Mouse (Mus musculus) neural tube, embryonic 12.5 days (tissue): ENCODE measurements at regions not wholly inside any gene's neighbourhood (a gene's known extent, or its start where the extent isn't known, plus 50 kb on each side); places are given as distances from the start of the nearest gene placed in this dataset.

Experiments
- ATAC-seq: fragments of 200-750 bp; cut with Nextera tagmentation; 2 replicates; pipeline ENCODE4 v1.8.0; 2017; ENCODE audit warnings: low read depth, mild to moderate bottlenecking, moderate TSS enrichment, moderate library complexity; ENCODE audit not compliant: low FRiP score
- H3K27ac ChIP-seq: fragments of 300-500 bp; sonication (generic); 2 replicates; pipeline ENCODE4 v1.5.1; 2016
- H3K27me3 ChIP-seq: fragments of 300-500 bp; sonication (generic); replicated peaks from 2 replicates; pipeline ENCODE4 v1.6.1; 2016; ENCODE audit warnings: mild to moderate bottlenecking
- H3K36me3 ChIP-seq: fragments of 300-500 bp; sonication (generic); 2 replicates; pipeline ENCODE4 v1.6.1; 2016; ENCODE audit warnings: mild to moderate bottlenecking
- H3K4me1 ChIP-seq: fragments of 300-500 bp; sonication (generic); 2 replicates; pipeline ENCODE4 v1.6.1; 2016
- H3K4me2 ChIP-seq: fragments of 300-500 bp; sonication (generic); replicated peaks from 2 replicates; pipeline ENCODE4 v1.6.1; 2016; ENCODE audit warnings: mild to moderate bottlenecking
- H3K4me3 ChIP-seq: fragments of 300-500 bp; sonication (generic); 2 replicates; pipeline ENCODE4 v1.5.1; 2016
- H3K9ac ChIP-seq: fragments of 300-500 bp; sonication (generic); 2 replicates; pipeline ENCODE4 v1.6.1; 2016; ENCODE audit warnings: mild to moderate bottlenecking
- H3K9me3 ChIP-seq: fragments of 300-500 bp; sonication (generic); 2 replicates; pipeline ENCODE4 v1.6.1; 2016; ENCODE audit warnings: mild to moderate bottlenecking
- WGBS: fragments of 180-500 bp; shearing (Covaris S2); methylation state at CpG from one replicate; pipeline ENCODE4 v1.1.7; 2016; 5-methylcytosine and 5-hydroxymethylcytosine counted together

DNA sequence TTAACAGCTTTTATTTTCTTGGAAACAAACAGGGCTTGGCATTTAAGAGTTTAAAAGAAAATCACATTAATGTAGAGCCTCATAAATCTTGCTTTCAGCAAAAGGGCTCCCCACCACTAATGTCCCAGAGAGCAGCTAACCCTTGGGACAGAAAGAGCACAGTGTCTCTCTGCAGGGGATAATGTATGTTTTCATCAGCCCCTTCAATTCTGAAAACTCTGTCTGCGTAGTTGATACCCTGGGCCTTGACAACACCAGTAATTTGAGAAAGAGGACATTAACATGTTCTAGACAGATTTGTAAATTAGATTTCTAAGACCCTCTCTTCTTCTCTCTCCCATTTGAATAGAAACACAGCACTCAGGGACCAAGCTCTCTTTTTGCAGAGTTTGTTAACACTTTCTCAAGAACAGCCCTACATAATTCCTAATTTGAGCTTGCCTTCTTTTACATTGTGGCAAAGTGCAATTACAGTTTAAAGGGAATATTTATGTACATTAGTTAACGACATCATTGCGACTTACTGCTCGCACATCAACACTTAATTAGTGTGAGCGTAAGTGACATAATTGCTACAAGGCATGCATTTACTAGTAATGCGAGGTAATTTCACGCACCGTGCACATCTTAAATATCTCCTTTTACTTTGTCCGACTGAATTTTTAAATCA is 444.7 kb downstream of the Psat1 start:
- peak; percentile 78 for ATAC-seq

DNA sequence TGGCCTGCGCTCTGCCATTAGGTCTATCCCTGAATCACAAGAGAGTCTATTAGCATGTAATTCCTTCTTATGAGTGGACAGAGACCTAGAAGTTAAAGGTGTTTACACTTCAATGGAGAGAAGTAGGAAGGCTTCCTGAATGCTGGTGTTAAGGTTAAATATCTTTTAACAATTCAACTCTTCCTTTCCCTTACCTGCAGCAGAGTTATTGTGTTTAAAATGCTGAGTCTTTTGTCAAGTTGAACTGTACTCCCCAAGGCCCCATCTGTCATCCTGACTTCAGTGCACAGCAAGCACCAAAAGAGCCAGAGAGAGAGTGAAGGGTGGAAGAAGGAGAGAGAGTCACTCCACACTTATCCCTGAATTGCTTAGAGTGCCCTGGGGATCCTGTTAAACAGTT is 451.6 kb downstream of the Psat1 start:
- no peak for ATAC-seq

More for the DNA sequence above, 444.7 kb downstream of the Psat1 start:
- no peak overlapping the region for H3K27ac ChIP-seq
- H3K9ac ChIP-seq = no peak overlapping the region
- no peak overlapping the region for H3K4me2 ChIP-seq
- no peak overlapping the region for H3K4me3 ChIP-seq
- H3K27me3 ChIP-seq = 0 out of 2 replicates have a peak, but pooled peaks cover 3% of the 10 kb centered on the region
- 35% methylated on average over 9 of the region's 9 CpGs for WGBS
- no peaks in the 10 kb centered on the region for H3K36me3 ChIP-seq
- no peaks in the 10 kb centered on the region for H3K9me3 ChIP-seq
- peaks cover 15% of the 10 kb centered on the region for H3K4me1 ChIP-seq

DNA sequence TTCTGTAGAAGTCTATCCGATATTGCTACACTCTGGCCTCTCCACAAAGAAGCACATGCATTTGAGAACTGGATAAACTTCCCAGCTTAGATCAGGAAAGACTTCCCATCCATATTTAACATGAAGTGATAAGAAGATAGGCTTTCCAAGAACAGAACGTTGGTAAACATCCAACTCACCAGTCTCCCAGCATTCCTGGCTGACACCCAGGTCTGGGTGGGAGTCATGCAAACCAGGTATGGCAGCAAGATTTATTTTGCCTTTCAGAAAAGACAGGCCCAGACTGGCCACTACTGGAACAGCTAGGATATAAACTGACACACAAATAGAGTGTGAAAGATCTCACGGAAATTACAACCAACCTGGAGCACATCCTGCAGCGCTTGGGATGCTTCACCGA is 459.6 kb downstream of the Psat1 start:
- Histone ChIP-seq H3K4me2 (no peak overlapping the region), H3K27me3 (no peaks in the 10 kb centered on the region), H3K4me3 (no peak overlapping the region), H3K36me3 (no peaks in the 10 kb centered on the region), H3K9me3 (no peaks in the 10 kb centered on the region), H3K9ac (no peak overlapping the region), H3K27ac (no peak overlapping the region), H3K4me1 (no peaks in the 10 kb centered on the region)
- 91% methylated on average over 5 of the region's 5 CpGs for WGBS
- ATAC-seq = no peak

More for the DNA sequence above, 451.6 kb downstream of the Psat1 start:
- no peaks in the 10 kb centered on the region for H3K36me3 ChIP-seq
- no peak overlapping the region for H3K4me2 ChIP-seq
- H3K4me1 ChIP-seq = no peaks in the 10 kb centered on the region
- H3K4me3 ChIP-seq = no peak overlapping the region
- 74% methylated on average over 1 of the region's 1 CpGs for WGBS
- H3K9ac ChIP-seq = no peak overlapping the region
- H3K27me3 ChIP-seq = no peaks in the 10 kb centered on the region
- no peaks in the 10 kb centered on the region for H3K9me3 ChIP-seq
- no peak overlapping the region for H3K27ac ChIP-seq

DNA sequence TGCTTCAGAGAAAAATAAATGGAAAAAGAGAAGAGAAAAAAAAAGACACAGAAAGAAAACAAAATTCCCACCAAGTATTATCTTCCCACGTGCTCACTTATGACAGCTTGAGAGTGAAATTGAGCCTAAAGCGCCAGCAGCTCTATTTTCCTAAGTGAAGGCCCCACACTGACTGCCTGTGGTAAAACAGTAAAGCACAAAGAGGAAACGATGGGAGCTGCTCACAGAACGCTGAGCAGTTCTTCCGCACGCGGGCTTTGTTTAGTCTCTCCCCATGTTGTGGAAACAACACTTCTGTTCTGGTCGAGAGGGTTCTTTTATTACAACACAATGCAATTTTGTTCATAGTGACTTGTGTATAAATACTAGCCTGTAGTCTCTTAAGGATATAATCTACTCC is 465.5 kb downstream of the Psat1 start:
- no peaks in the 10 kb centered on the region for H3K9me3 ChIP-seq
- H3K27me3 ChIP-seq = no peaks in the 10 kb centered on the region
- no peak for ATAC-seq
- no peaks in the 10 kb centered on the region for H3K36me3 ChIP-seq
- no peak overlapping the region for H3K4me3 ChIP-seq
- no peak overlapping the region for H3K4me2 ChIP-seq
- H3K9ac ChIP-seq = no peak overlapping the region
- whole genome bisulfite sequencing = 19% methylated on average over 8 of the region's 8 CpGs
- H3K27ac ChIP-seq = no peak overlapping the region
- no peaks in the 10 kb centered on the region for H3K4me1 ChIP-seq

DNA sequence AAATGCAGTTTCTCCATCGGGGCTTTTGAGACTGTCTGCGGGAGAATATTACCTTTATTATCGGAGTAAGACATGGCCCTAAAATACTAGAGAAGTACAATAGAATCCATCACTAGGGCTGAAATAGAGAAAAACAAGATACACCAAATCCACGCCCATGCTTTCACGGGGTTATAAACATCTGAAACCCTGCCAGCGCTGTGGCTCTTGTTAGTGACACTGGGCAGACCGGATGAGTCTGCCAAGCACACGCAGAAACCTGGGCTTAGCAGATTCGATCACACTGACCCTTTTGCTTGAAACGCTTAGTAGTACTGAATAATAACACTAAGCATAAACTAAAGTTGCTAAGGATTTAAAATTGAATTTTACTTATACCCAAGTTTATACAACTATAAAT is 477.6 kb downstream of the Psat1 start:
- Histone ChIP-seq H3K4me1 (0 out of 2 replicates have a peak, but pooled peaks cover 6% of the 10 kb centered on the region), H3K4me2 (no peak overlapping the region), H3K9me3 (no peaks in the 10 kb centered on the region), H3K36me3 (no peaks in the 10 kb centered on the region), H3K27ac (no peak overlapping the region), H3K9ac (no peak overlapping the region), H3K27me3 (no peaks in the 10 kb centered on the region), H3K4me3 (no peak overlapping the region)
- WGBS = 91% methylated on average over 10 of the region's 10 CpGs
- ATAC-seq = no peak

DNA sequence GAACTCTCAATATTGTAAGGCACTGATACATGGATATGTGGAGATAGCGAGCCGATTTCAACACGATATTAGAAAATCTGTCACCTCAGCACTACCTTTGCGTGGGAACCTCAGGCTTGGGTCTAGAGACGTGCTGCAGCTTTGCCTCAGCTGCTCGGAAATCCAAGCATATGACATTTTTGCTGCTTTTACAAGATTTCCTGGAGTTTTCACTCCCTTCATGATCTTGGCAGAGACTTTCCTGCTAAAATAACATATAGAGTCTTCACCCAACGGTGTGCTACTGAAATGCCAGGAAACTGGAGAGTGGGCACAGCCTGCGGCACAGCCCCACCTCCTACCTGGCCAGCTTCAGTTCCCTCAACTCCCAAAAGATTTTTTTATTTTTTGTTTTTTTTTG is 480.4 kb downstream of the Psat1 start:
- WGBS = 90% methylated on average over 8 of the region's 8 CpGs
- H3K36me3 ChIP-seq = no peaks in the 10 kb centered on the region
- H3K4me3 ChIP-seq = no peak overlapping the region
- no peak for ATAC-seq
- no peak overlapping the region for H3K9ac ChIP-seq
- no peak overlapping the region for H3K27ac ChIP-seq
- no peaks in the 10 kb centered on the region for H3K9me3 ChIP-seq
- H3K4me2 ChIP-seq = no peak overlapping the region
- no peaks in the 10 kb centered on the region for H3K27me3 ChIP-seq
- H3K4me1 ChIP-seq = 0 out of 2 replicates have a peak, but pooled peaks cover 6% of the 10 kb centered on the region

DNA sequence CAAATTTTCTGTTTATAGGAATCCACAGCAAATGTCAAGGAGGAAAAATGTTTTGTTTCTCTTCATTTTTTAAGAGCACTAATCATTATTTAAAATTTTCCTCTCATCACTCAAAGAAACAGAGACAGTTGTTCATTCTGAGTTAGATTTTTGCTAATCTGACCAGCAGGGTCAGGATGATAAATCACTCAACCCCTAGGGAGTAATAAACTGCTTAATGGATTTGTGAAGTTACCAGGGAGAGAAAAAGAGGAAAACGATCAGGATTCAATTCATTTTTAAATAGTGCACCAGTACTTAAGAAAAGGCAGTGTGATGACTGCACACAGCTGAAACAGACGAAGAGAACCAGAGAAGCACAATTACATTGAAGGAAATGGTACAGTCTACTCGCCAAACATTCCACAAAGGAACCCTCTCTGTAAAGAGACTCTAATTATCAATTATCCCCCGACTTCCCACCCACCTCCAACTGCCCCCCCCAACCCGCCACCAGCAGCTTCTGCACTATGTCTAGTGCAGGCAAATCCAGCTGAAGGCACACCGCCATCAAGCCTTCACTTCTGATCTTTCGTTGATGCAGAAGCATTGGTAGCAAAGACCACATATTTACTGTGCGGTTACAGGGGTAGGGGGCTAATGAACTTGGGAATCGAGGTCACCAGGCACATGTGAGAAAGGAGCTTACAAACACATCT is 481.9 kb downstream of the Psat1 start:
- H3K27me3 ChIP-seq = no peaks in the 10 kb centered on the region
- 0 out of 2 replicates have a peak overlapping the region, but pooled peaks have one; percentile 25 for H3K4me2 ChIP-seq
- H3K9ac ChIP-seq = no peak overlapping the region
- WGBS = 30% methylated on average over 9 of the region's 9 CpGs
- 0 out of 2 replicates have a peak, but pooled peaks cover 6% of the 10 kb centered on the region for H3K4me1 ChIP-seq
- no peaks in the 10 kb centered on the region for H3K9me3 ChIP-seq
- no peak overlapping the region for H3K27ac ChIP-seq
- H3K4me3 ChIP-seq = no peak overlapping the region
- no peaks in the 10 kb centered on the region for H3K36me3 ChIP-seq
- peak; percentile 53; the same call in 1 of the 2 replicates for ATAC-seq

DNA sequence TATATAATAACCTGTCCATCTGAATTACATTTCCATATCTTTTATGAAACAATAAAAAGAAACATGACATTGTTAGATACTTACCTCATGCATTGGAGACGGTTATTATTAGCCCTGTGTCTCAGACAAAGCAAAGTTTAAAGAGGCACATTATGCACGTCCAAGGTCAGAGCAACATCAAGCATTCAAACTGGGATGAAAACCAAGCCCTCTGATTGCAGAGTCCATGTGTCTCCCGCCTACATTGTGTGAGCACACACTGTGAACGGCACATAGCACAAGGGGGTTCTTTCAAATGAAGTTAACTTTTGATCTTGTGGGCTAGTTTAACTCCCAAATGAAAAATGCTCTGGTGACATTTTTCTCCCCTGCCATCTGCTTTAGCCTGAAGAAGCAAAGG is 489.3 kb downstream of the Psat1 start:
- no peak overlapping the region for H3K9ac ChIP-seq
- H3K4me3 ChIP-seq = no peak overlapping the region
- H3K27ac ChIP-seq = no peak overlapping the region
- no peak for ATAC-seq
- H3K4me2 ChIP-seq = no peak overlapping the region
- H3K9me3 ChIP-seq = no peaks in the 10 kb centered on the region
- 31% methylated on average over 4 of the region's 4 CpGs for WGBS
- no peaks in the 10 kb centered on the region for H3K27me3 ChIP-seq
- no peaks in the 10 kb centered on the region for H3K4me1 ChIP-seq
- no peaks in the 10 kb centered on the region for H3K36me3 ChIP-seq

DNA sequence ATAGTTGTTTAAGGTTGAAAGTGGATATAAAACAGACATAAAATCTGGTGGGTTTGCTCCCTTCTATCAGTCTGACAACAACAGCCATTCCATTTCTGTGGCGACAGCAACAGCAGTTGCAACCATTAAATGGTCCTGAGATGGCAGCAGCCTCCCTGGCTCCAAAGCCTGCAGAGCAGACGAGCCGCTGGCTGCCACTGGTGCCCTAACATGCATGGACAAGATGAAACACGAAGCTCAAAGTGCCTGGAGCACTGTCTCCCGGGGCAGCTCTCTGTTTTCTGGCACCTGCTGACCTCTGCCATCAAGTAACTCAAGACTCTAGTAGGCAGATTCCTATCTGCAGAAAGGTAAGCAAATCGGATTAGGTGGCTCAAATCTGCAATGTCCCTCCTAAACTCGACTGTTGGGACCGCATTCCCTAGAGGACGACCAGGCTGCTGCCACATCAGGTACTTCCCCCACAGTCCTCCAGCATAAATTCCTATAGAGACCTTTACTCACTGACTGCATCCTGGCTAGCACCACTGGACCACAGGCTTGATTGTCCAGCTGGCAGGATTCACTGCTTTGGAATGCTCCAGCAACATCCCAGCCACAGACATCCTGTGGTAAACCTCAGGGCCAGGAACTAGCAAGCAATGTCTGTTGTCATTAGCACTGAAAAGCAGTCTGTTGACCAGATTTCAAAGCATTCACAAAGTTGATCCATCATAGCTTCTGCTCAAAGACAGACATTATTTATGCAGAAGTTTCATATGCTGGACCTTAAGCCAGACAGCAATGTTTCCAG is 490.0 kb downstream of the Psat1 start:
- no peak overlapping the region for H3K4me3 ChIP-seq
- WGBS = 45% methylated on average over 9 of the region's 9 CpGs
- no peak for ATAC-seq
- H3K4me1 ChIP-seq = no peaks in the 10 kb centered on the region
- no peak overlapping the region for H3K4me2 ChIP-seq
- no peak overlapping the region for H3K27ac ChIP-seq
- H3K9ac ChIP-seq = no peak overlapping the region
- H3K36me3 ChIP-seq = no peaks in the 10 kb centered on the region
- H3K9me3 ChIP-seq = no peaks in the 10 kb centered on the region
- H3K27me3 ChIP-seq = no peaks in the 10 kb centered on the region

DNA sequence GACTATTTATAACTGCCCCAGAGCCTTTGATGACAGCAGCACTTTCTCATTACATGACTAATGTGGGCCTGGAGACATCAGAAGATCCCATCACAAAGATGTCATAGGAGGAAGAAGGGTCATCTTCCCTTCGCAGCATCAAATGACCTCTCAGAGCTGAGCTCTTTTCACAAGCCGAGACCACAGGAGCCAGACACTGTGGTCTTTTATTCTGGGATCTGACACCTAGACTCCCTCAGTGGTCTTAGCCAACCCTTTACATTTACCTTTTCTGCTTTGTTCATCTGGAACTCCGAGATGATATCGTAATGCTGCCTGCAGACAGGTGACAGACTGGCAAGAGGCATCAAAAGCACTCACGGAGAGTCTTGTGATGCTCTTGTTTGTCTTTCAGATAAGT is 498.1 kb downstream of the Psat1 start:
- no peak overlapping the region for H3K4me3 ChIP-seq
- WGBS = 71% methylated on average over 5 of the region's 5 CpGs
- H3K9ac ChIP-seq = no peak overlapping the region
- no peak overlapping the region for H3K27ac ChIP-seq
- ATAC-seq = no peak
- no peak overlapping the region for H3K4me2 ChIP-seq
- no peaks in the 10 kb centered on the region for H3K27me3 ChIP-seq
- H3K36me3 ChIP-seq = no peaks in the 10 kb centered on the region
- no peaks in the 10 kb centered on the region for H3K4me1 ChIP-seq
- H3K9me3 ChIP-seq = no peaks in the 10 kb centered on the region

DNA sequence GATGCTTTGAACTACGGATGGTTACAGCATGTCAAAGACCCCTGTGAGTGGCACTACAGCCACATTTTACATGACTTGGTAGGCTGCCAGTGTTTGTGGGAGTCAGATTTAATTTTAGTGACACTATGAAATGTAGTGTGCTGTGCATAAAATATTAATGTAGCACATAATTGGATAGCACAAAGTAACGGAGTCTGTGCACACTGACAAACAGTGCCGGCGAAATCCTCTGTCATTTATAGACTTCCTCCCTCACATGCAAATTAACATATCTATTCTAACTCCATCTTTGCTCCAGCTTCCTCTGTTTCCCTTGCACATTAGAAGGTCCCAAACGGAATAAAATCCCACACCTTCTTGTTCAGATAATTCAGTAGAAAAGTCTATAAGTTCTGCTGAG is 515.3 kb downstream of the Psat1 start:
- Histone ChIP-seq H3K4me3 (no peak overlapping the region), H3K4me1 (no peaks in the 10 kb centered on the region), H3K9me3 (no peaks in the 10 kb centered on the region), H3K27me3 (no peaks in the 10 kb centered on the region), H3K27ac (no peak overlapping the region), H3K4me2 (no peak overlapping the region), H3K36me3 (no peaks in the 10 kb centered on the region), H3K9ac (no peak overlapping the region)
- ATAC-seq = no peak
- 87% methylated on average over 5 of the region's 5 CpGs for WGBS

DNA sequence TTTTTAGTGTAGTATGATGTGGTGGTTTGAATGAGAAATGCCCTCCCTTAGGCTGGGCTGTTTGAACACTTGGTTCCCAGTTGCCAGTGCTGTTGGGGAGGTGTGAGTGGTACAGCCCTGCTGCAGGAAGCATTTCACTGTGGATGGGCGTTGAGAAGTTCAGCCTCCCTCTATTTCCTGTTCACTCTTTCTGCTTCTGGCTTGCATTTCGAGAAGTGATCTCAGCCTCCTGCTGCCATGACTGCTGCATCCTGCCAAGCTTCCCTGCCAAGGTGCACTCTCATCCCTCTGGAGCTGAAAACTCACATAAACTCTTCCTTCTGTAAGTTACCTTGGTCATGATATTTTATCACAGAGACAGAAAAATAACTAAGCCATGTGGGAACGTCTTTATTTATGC is 525.8 kb downstream of the Psat1 start:
- Histone ChIP-seq H3K4me1 (no peaks in the 10 kb centered on the region), H3K27ac (no peak overlapping the region), H3K9me3 (no peaks in the 10 kb centered on the region), H3K4me2 (no peak overlapping the region), H3K27me3 (no peaks in the 10 kb centered on the region), H3K4me3 (no peak overlapping the region), H3K36me3 (no peaks in the 10 kb centered on the region), H3K9ac (no peak overlapping the region)
- no peak for ATAC-seq
- 59% methylated on average over 3 of the region's 3 CpGs for WGBS
